Mouse (Mus musculus) CH12.LX (cell line): Measurements from ENCODE around the gene Dand5. TPM values are rescaled to one million over a fixed set of nuclear protein-coding genes. Genes with fewer than 3 reads are reported as not detected.

Experiments used
- DNase-seq: peaks from one replicate; pipeline ENCODE4 v3.0.0-alpha.2; 2013; ENCODE audit errors: extremely low read depth
- H3K27ac ChIP-seq: 2 replicates; pipeline ENCODE4 v1.5.1; 2012; ENCODE audit warnings: low read depth, mild to moderate bottlenecking, control low read depth, moderate library complexity; ENCODE audit not compliant: insufficient read depth
- H3K27me3 ChIP-seq: replicated peaks from 2 replicates; pipeline ENCODE3; 2012; ENCODE audit warnings: inconsistent platforms
- H3K36me3 ChIP-seq, 2 experiments: replicated peaks in 1 of 2; 2 replicates each; pipeline versions ENCODE3 to v1.6.1; 2012; ENCODE audit warnings: inconsistent platforms in 1 of 2, low read length in 1 of 2, mild to moderate bottlenecking in 1 of 2, mixed read lengths in 1 of 2, moderate library complexity in 1 of 2; ENCODE audit not compliant: control insufficient read depth in 1 of 2, insufficient read depth in 1 of 2
- H3K4me1 ChIP-seq, 2 experiments: 2 replicates each; pipeline ENCODE4 v1.6.1; 2012; ENCODE audit warnings: inconsistent platforms in 1 of 2, moderate library complexity in 1 of 2; ENCODE audit not compliant: insufficient read depth in 2 of 2, control insufficient read depth in 1 of 2
- H3K4me2 ChIP-seq: 2 replicates; pipeline ENCODE4 v1.6.1; 2012; ENCODE audit warnings: low read depth, mild to moderate bottlenecking, control low read depth; ENCODE audit not compliant: poor library complexity, insufficient read depth, severe bottlenecking
- H3K4me3 ChIP-seq, 3 experiments: fragments of 150-350 bp in 1 of 3; sonication (generic) in 1 of 3; replicated peaks in 1 of 3; 2 replicates each; pipeline versions ENCODE3 to v1.5.1; 2011 to 2012; ENCODE audit warnings: low read depth in 2 of 3, low read length in 2 of 3, mild to moderate bottlenecking in 2 of 3, moderate library complexity in 2 of 3, control low read depth in 1 of 3, improper control_type of control experiment in 1 of 3, inconsistent platforms in 1 of 3, mixed read lengths in 1 of 3; ENCODE audit not compliant: poor library complexity in 1 of 3
- H3K79me2 ChIP-seq: replicated peaks from 2 replicates; pipeline ENCODE4 v1.6.1; 2012; ENCODE audit warnings: mild to moderate bottlenecking, moderate library complexity; ENCODE audit not compliant: control insufficient read depth, poor library complexity, insufficient read depth, severe bottlenecking; ENCODE audit errors: extremely low read depth
- H3K9ac ChIP-seq: 2 replicates; pipeline ENCODE4 v1.6.1; 2012; ENCODE audit warnings: low read depth, mild to moderate bottlenecking, control low read depth, moderate library complexity; ENCODE audit not compliant: insufficient read depth
- H3K9me3 ChIP-seq: replicated peaks from 2 replicates; pipeline ENCODE3; 2012; ENCODE audit warnings: low read length, inconsistent platforms, mixed read lengths
- BHLHE40 ChIP-seq: IDR thresholded peaks from 2 replicates; pipeline ENCODE4 v1.6.1; 2011; ENCODE audit warnings: mild to moderate bottlenecking, low read depth, low read length, improper control_type of control experiment
- CHD2 ChIP-seq: IDR thresholded peaks from 2 replicates; pipeline ENCODE4 v1.6.1; 2011; ENCODE audit warnings: low read length, improper control_type of control experiment
- E2F4 ChIP-seq: IDR thresholded peaks from 2 replicates; pipeline ENCODE4 v1.6.1; 2011; ENCODE audit warnings: low read depth, low read length, improper control_type of control experiment; ENCODE audit not compliant: insufficient replicate concordance
- ETS1 ChIP-seq: conservative IDR thresholded peaks from 2 replicates; pipeline ENCODE4 v1.6.1; 2012; ENCODE audit warnings: low read depth, mild to moderate bottlenecking, inconsistent platforms, low read length, improper control_type of control experiment, moderate library complexity
- IRF4 ChIP-seq: IDR thresholded peaks from 2 replicates; pipeline ENCODE4 v1.6.1; 2014; ENCODE audit warnings: low read depth, mild to moderate bottlenecking, inconsistent platforms, low read length, improper control_type of control experiment
- JUN ChIP-seq: IDR thresholded peaks from 2 replicates; pipeline ENCODE4 v1.6.1; 2011; ENCODE audit warnings: low read depth, mild to moderate bottlenecking, low read length, improper control_type of control experiment, moderate library complexity; ENCODE audit not compliant: insufficient read depth
- KAT2A ChIP-seq: IDR thresholded peaks from 2 replicates; pipeline ENCODE4 v1.6.1; 2012; ENCODE audit warnings: low read length, improper control_type of control experiment, inconsistent platforms; ENCODE audit not compliant: insufficient replicate concordance
- MAFK ChIP-seq: IDR thresholded peaks from 2 replicates; pipeline ENCODE4 v1.6.1; 2011; ENCODE audit warnings: low read length, improper control_type of control experiment; ENCODE audit not compliant: insufficient replicate concordance
- MAZ ChIP-seq: IDR thresholded peaks from 2 replicates; pipeline ENCODE4 v1.6.1; 2012; ENCODE audit warnings: low read depth, mild to moderate bottlenecking, inconsistent platforms, low read length, improper control_type of control experiment, moderate library complexity
- MEF2A ChIP-seq: IDR thresholded peaks from 2 replicates; pipeline ENCODE4 v1.6.1; 2014; ENCODE audit warnings: low read depth, mild to moderate bottlenecking, inconsistent platforms, low read length, improper control_type of control experiment, borderline replicate concordance
- MXI1 ChIP-seq: IDR thresholded peaks from 2 replicates; pipeline ENCODE4 v1.6.1; 2011; ENCODE audit warnings: mild to moderate bottlenecking, low read depth, low read length, improper control_type of control experiment
- MYC ChIP-seq: IDR thresholded peaks from 2 replicates; pipeline ENCODE4 v1.6.1; 2011; ENCODE audit warnings: low read depth, mild to moderate bottlenecking, improper control_type of control experiment, low read length
- NRF1 ChIP-seq: IDR thresholded peaks from 2 replicates; pipeline ENCODE4 v1.6.1; 2014; ENCODE audit warnings: low read depth, mild to moderate bottlenecking, inconsistent platforms, low read length, improper control_type of control experiment, moderate library complexity
- PAX5 ChIP-seq: IDR thresholded peaks from 2 replicates; pipeline ENCODE4 v1.6.1; 2012; ENCODE audit warnings: low read length, inconsistent platforms, mixed read lengths
- POLR2A ChIP-seq: IDR thresholded peaks from 2 replicates; pipeline ENCODE4 v1.6.1; 2011; ENCODE audit warnings: low read depth, mild to moderate bottlenecking, improper control_type of control experiment, low read length
- POLR2AphosphoS2 ChIP-seq: IDR thresholded peaks from 2 replicates; pipeline ENCODE4 v1.6.1; 2011; ENCODE audit warnings: low read depth, low read length, improper control_type of control experiment
- RAD21 ChIP-seq: IDR thresholded peaks from 2 replicates; pipeline ENCODE4 v1.6.1; 2011; ENCODE audit warnings: low read depth, mild to moderate bottlenecking, low read length, improper control_type of control experiment, moderate library complexity
- RCOR1 ChIP-seq: conservative IDR thresholded peaks from 2 replicates; pipeline ENCODE4 v1.6.1; 2012; ENCODE audit warnings: low read depth, mild to moderate bottlenecking, inconsistent platforms, low read length, improper control_type of control experiment
- SIN3A ChIP-seq: IDR thresholded peaks from 2 replicates; pipeline ENCODE4 v1.6.1; 2012; ENCODE audit warnings: low read length, improper control_type of control experiment, inconsistent platforms
- SMC3 ChIP-seq: IDR thresholded peaks from 2 replicates; pipeline ENCODE4 v1.6.1; 2011; ENCODE audit warnings: low read depth, low read length, improper control_type of control experiment
- TCF12 ChIP-seq: IDR thresholded peaks from 2 replicates; pipeline ENCODE4 v1.6.1; 2014; ENCODE audit warnings: low read depth, mild to moderate bottlenecking, inconsistent platforms, low read length, improper control_type of control experiment
- UBTF ChIP-seq: IDR thresholded peaks from 2 replicates; pipeline ENCODE4 v1.6.1; 2012; ENCODE audit warnings: low read depth, mild to moderate bottlenecking, inconsistent platforms, low read length, improper control_type of control experiment, moderate library complexity
- ZC3H11A ChIP-seq: IDR thresholded peaks from 2 replicates; pipeline ENCODE4 v1.6.1; 2012; ENCODE audit warnings: low read depth, mild to moderate bottlenecking, inconsistent platforms, low read length, improper control_type of control experiment
- ZNF384 ChIP-seq: IDR thresholded peaks from 2 replicates; pipeline ENCODE4 v1.6.1; 2012; ENCODE audit warnings: low read depth, low read length, improper control_type of control experiment, inconsistent platforms
- dilution Hi-C: fragments of 300-500 bp; cut with MboI; formaldehyde crosslinking; loops from 2 replicates; pipeline ENCODE4 v1.14.3; 2020; ENCODE audit warnings: low sequenced_read_pairs; ENCODE audit not compliant: extremely low pct_unique_long_range_greater_than_20kb, extremely low pct_ligation_motif_present
- in situ Hi-C: fragments of 300-500 bp; cut with MboI; formaldehyde crosslinking; loops from 3 replicates; pipeline ENCODE4 v1.14.3; 2019; ENCODE audit warnings: low sequenced_read_pairs, low pct_ligation_motif_present, low pct_unique_long_range_greater_than_20kb, mixed read lengths
- polyA plus RNA-seq: library from polyadenylated mRNA; unstranded; fragments of >175 nt; gene quantifications from 2 replicates; pipeline ENCODE4 v1.2.1, GENCODE M21; 2012; ENCODE audit warnings: low read depth; ENCODE audit not compliant: insufficient read length
- total RNA-seq, 2 experiments: library from RNA; depleted of rRNA; stranded (reverse); fragments of 300-350 nt in 1 of 2; fragments of >200 nt in 1 of 2; gene quantifications; 2 replicates each; pipeline ENCODE4 v1.2.3; 2012 to 2014

Gene Dand5
- total and polyA plus RNA-seq, 3 experiments, result 1.4 to 1.7 (median 1.5) TPM

GRCm38 (mm10) chr8:84788896-84789295, 33.7 kb downstream of the Dand5 start:
- peaks cover 94% of the 10 kb centered on the region for H3K27me3 ChIP-seq

GRCm38 (mm10) chr8:84787523-84788302, 34.9 kb downstream of the Dand5 start:
- dilution Hi-C loops, result no loop called here
- no peak for DNase-seq
- in situ Hi-C loops, result no loop called here

More at GRCm38 (mm10) chr8:84788896-84789295, 33.7 kb downstream of the Dand5 start:
- dilution Hi-C loops (no loop called here), in situ Hi-C loops (no loop called here)
- Histone ChIP-seq H3K9ac (no peak overlapping the region), H3K4me3 (no peak overlapping the region), H3K4me1 (no peaks in the 10 kb centered on the region), H3K79me2 (no peaks in the 10 kb centered on the region), H3K27ac (no peak overlapping the region), H3K9me3 (no peaks in the 10 kb centered on the region), H3K36me3 (no peaks in the 10 kb centered on the region), H3K4me2 (no peak overlapping the region)
- TF ChIP-seq KAT2A, result no peak
- no peak for TF ChIP-seq JUN
- no peak for TF ChIP-seq POLR2AphosphoS2
- TF ChIP-seq POLR2A, result no peak
- TF ChIP-seq SMC3, result no peak
- TF ChIP-seq MAFK, result no peak
- TF ChIP-seq ZNF384, result no peak
- TF ChIP-seq E2F4, result no peak
- TF ChIP-seq CHD2, result no peak
- TF ChIP-seq SIN3A, result no peak
- no peak for TF ChIP-seq MAZ
- TF ChIP-seq MXI1, result no peak
- TF ChIP-seq MYC, result no peak
- TF ChIP-seq TCF12, result no peak
- no peak for TF ChIP-seq RCOR1
- TF ChIP-seq UBTF, result no peak
- no peak for DNase-seq

More at GRCm38 (mm10) chr8:84787523-84788302, 34.9 kb downstream of the Dand5 start:
- TF ChIP-seq JUN (no peak), PAX5 (no peak), NRF1 (no peak), RAD21 (no peak), ETS1 (no peak), ZC3H11A (no peak), IRF4 (no peak), BHLHE40 (no peak), MAFK (no peak), MEF2A (no peak), POLR2AphosphoS2 (no peak)
- Histone ChIP-seq H3K9me3 (no peaks in the 10 kb centered on the region), H3K27me3 (peaks cover 94% of the 10 kb centered on the region), H3K4me2 (no peak overlapping the region), H3K4me1 (no peaks in the 10 kb centered on the region), H3K27ac (no peak overlapping the region), H3K9ac (no peak overlapping the region), H3K4me3 (no peak overlapping the region), H3K79me2 (no peaks in the 10 kb centered on the region), H3K36me3 (no peaks in the 10 kb centered on the region)
